Mouse (Mus musculus): ENCODE measurements around the gene Carf.
A peak's percentile ranks its signal among the peaks of the same experiment; 100 is the strongest.

Gene Carf

GRCm38 (mm10) chr1:60179932-60180783, 82.1 kb downstream of the Carf start, which contains the start of gene Nbeal1:
TSS of gene Nbeal1 (plus strand) at chr1:60180599.
- DNase-seq (ENCODE audit: low spot score), result peak; percentile 97

- DNase-seq (ENCODE audit: low spot score), result no peak
Measured at GRCm38 (mm10) chr1:60180784-60181221, 82.8 kb downstream of the Carf start.

- DNase-seq (ENCODE audit: low spot score), result no peak
Measured at GRCm38 (mm10) chr1:60188454-60188853, 90.4 kb downstream of the Carf start.

- no peak for DNase-seq (ENCODE audit: low spot score)
Measured at GRCm38 (mm10) chr1:60196813-60197212, 98.8 kb downstream of the Carf start.

GRCm38 (mm10) chr1:60199006-60199405, 101.0 kb downstream of the Carf start:
- no peak for DNase-seq (ENCODE audit: low spot score)
